Mouse (Mus musculus) heart, embryonic 12.5 days (tissue): ENCODE data around the gene Ms4a14. TPM values are rescaled to one million over a fixed set of nuclear protein-coding genes. Genes with fewer than 3 reads are reported as not detected.
"Not testable (repeated sequence)": the region's sequence is repeated elsewhere in the genome, so short reads cannot be mapped to it uniquely, and the experiment has no call there.

Experiments used
- ATAC-seq: fragments of 200-750 bp; cut with Nextera tagmentation; 2 replicates; pipeline ENCODE4 v1.8.0; 2017; ENCODE audit warnings: moderate TSS enrichment, moderate library complexity; ENCODE audit not compliant: insufficient number of reproducible peaks, low FRiP score
- H3K27ac ChIP-seq: fragments of 300-500 bp; sonication (generic); 2 replicates; pipeline ENCODE4 v1.5.1; 2016; ENCODE audit warnings: mild to moderate bottlenecking, moderate library complexity; ENCODE audit not compliant: poor library complexity, severe bottlenecking
- H3K27me3 ChIP-seq: fragments of 300-500 bp; sonication (generic); replicated peaks from 2 replicates; pipeline ENCODE4 v1.6.1; 2016; ENCODE audit warnings: mild to moderate bottlenecking, moderate library complexity
- H3K36me3 ChIP-seq: fragments of 300-500 bp; sonication (generic); 2 replicates; pipeline ENCODE4 v1.6.1; 2016; ENCODE audit warnings: mild to moderate bottlenecking, moderate library complexity
- H3K4me1 ChIP-seq: fragments of 300-500 bp; sonication (generic); replicated peaks from 2 replicates; pipeline ENCODE4 v1.6.1; 2016; ENCODE audit warnings: mild to moderate bottlenecking
- H3K4me2 ChIP-seq: fragments of 300-500 bp; sonication (generic); 2 replicates; pipeline ENCODE4 v1.6.1; 2016; ENCODE audit warnings: mild to moderate bottlenecking, moderate library complexity
- H3K4me3 ChIP-seq: fragments of 300-500 bp; sonication (generic); 2 replicates; pipeline ENCODE4 v1.5.1; 2016; ENCODE audit warnings: mild to moderate bottlenecking
- H3K9ac ChIP-seq: fragments of 300-500 bp; sonication (generic); 2 replicates; pipeline ENCODE4 v1.6.1; 2016; ENCODE audit warnings: mild to moderate bottlenecking, moderate library complexity
- H3K9me3 ChIP-seq: fragments of 300-500 bp; sonication (generic); replicated peaks from 2 replicates; pipeline ENCODE4 v1.6.1; 2016; ENCODE audit warnings: mild to moderate bottlenecking, moderate library complexity
- WGBS: fragments of 180-500 bp; shearing (Covaris S2); methylation state at CpG from one replicate; pipeline ENCODE4 v1.1.7; 2016; 5-methylcytosine and 5-hydroxymethylcytosine counted together
- polyA plus RNA-seq: library from polyadenylated mRNA; unstranded; fragments of >200 nt; fragmentation: Nextera tagmentation; extraction: Ambion mirVana; gene quantifications from 2 replicates; pipeline ENCODE4 v1.2.1, GENCODE M21; 2016

Gene Ms4a14
- polyA plus RNA-seq, 1 experiment from 2014 or later = not detected

GRCm38 (mm10) chr19:11299529-11299928, 14.7 kb downstream of the Ms4a14 start:
- not testable (repeated sequence) for H3K27me3 ChIP-seq, H3K36me3 ChIP-seq, H3K4me2 ChIP-seq, ATAC-seq, H3K9me3 ChIP-seq, H3K4me1 ChIP-seq, H3K4me3 ChIP-seq, H3K9ac ChIP-seq, H3K27ac ChIP-seq
- WGBS = 49% methylated on average over 4 of the region's 4 CpGs

GRCm38 (mm10) chr19:11298939-11299338, 15.3 kb downstream of the Ms4a14 start:
- Histone ChIP-seq H3K4me2 (no peak overlapping the region), H3K9me3 (no peaks in the 10 kb centered on the region), H3K9ac (no peak overlapping the region), H3K36me3 (no peaks in the 10 kb centered on the region), H3K27me3 (no peaks in the 10 kb centered on the region), H3K27ac (no peak overlapping the region), H3K4me1 (no peaks in the 10 kb centered on the region), H3K4me3 (no peak overlapping the region)
- 60% methylated on average over 2 of the region's 2 CpGs for WGBS
- ATAC-seq = no peak

- H3K9me3 ChIP-seq, H3K4me1 ChIP-seq, ATAC-seq, H3K27me3 ChIP-seq, H3K27ac ChIP-seq, H3K36me3 ChIP-seq, H3K9ac ChIP-seq: not testable (repeated sequence)
- peak overlapping the region; percentile 60 for H3K4me3 ChIP-seq
- peak overlapping the region; percentile 74 for H3K4me2 ChIP-seq
- WGBS = 7% methylated on average over 3 of the region's 3 CpGs
These were observed 20.6 kb downstream of the Ms4a14 start for GRCm38 (mm10) chr19:11293616-11294015.

- H3K9me3 ChIP-seq = no peaks in the 10 kb centered on the region
- H3K4me2 ChIP-seq = peak overlapping the region; percentile 74
- no peaks in the 10 kb centered on the region for H3K36me3 ChIP-seq
- H3K27ac ChIP-seq = no peak overlapping the region
- WGBS = 3% methylated on average over 12 of the region's 12 CpGs
- peak overlapping the region; percentile 56 for H3K9ac ChIP-seq
- ATAC-seq = no peak
- no peaks in the 10 kb centered on the region for H3K27me3 ChIP-seq
- peak overlapping the region; percentile 60 for H3K4me3 ChIP-seq
- no peaks in the 10 kb centered on the region for H3K4me1 ChIP-seq
These were observed 21.3 kb downstream of the Ms4a14 start for GRCm38 (mm10) chr19:11292990-11293389.

GRCm38 (mm10) chr19:11283773-11284172, 30.5 kb downstream of the Ms4a14 start, which contains the start of gene Ms4a5:
Gene Ms4a5, minus strand, starts transcription at chr19:11283873.
- no peaks in the 10 kb centered on the region for H3K9me3 ChIP-seq
- H3K9ac ChIP-seq = no peak within 1 kb of the TSS
- no peaks in the 10 kb centered on the region for H3K4me1 ChIP-seq
- H3K4me3 ChIP-seq = no peak within 1 kb of the TSS
- H3K4me2 ChIP-seq = no peak within 1 kb of the TSS
- H3K36me3 ChIP-seq = no peaks in the 10 kb centered on the region
- WGBS = 76% methylated on average over 2 of the region's 2 CpGs
- no peaks in the 10 kb centered on the region for H3K27me3 ChIP-seq
- no peak for ATAC-seq
- H3K27ac ChIP-seq = no peak within 1 kb of the TSS

- H3K9me3 ChIP-seq = no peaks in the 10 kb centered on the region
- H3K4me3 ChIP-seq = no peak overlapping the region
- H3K9ac ChIP-seq = no peak overlapping the region
- H3K27me3 ChIP-seq = no peaks in the 10 kb centered on the region
- no peak overlapping the region for H3K27ac ChIP-seq
- H3K36me3 ChIP-seq = no peaks in the 10 kb centered on the region
- ATAC-seq = no peak
- H3K4me2 ChIP-seq = no peak overlapping the region
- 79% methylated on average over 3 of the region's 3 CpGs for WGBS
- no peaks in the 10 kb centered on the region for H3K4me1 ChIP-seq
These were observed 34.0 kb downstream of the Ms4a14 start for GRCm38 (mm10) chr19:11280223-11280622.

- Histone ChIP-seq H3K4me1 (no peaks in the 10 kb centered on the region), H3K27me3 (no peaks in the 10 kb centered on the region), H3K4me3 (no peak overlapping the region), H3K27ac (no peak overlapping the region), H3K9me3 (no peaks in the 10 kb centered on the region), H3K36me3 (no peaks in the 10 kb centered on the region), H3K9ac (no peak overlapping the region), H3K4me2 (no peak overlapping the region)
- 62% methylated on average over 5 of the region's 5 CpGs for WGBS
- ATAC-seq = no peak
These were observed 37.8 kb downstream of the Ms4a14 start for GRCm38 (mm10) chr19:11276431-11276830.

GRCm38 (mm10) chr19:11266956-11267355, 47.3 kb downstream of the Ms4a14 start:
- no peak for ATAC-seq
- Histone ChIP-seq H3K27me3 (no peaks in the 10 kb centered on the region), H3K27ac (no peak overlapping the region), H3K36me3 (no peaks in the 10 kb centered on the region), H3K4me2 (no peak overlapping the region), H3K9me3 (no peaks in the 10 kb centered on the region), H3K4me3 (no peak overlapping the region), H3K4me1 (no peaks in the 10 kb centered on the region), H3K9ac (no peak overlapping the region)
- 58% methylated on average over 4 of the region's 4 CpGs for WGBS

- WGBS = 74% methylated on average over 8 of the region's 8 CpGs
- H3K27me3 ChIP-seq = no peaks in the 10 kb centered on the region
- no peaks in the 10 kb centered on the region for H3K4me1 ChIP-seq
- no peak within 1 kb of the TSS for H3K4me2 ChIP-seq
- H3K9ac ChIP-seq = no peak within 1 kb of the TSS
- no peaks in the 10 kb centered on the region for H3K9me3 ChIP-seq
- no peaks in the 10 kb centered on the region for H3K36me3 ChIP-seq
- H3K27ac ChIP-seq = no peak within 1 kb of the TSS
- H3K4me3 ChIP-seq = no peak within 1 kb of the TSS
- ATAC-seq = no peak
These were observed 48.0 kb downstream of the Ms4a14 start, which contains the start of gene Ms4a1 for GRCm38 (mm10) chr19:11266052-11266845. Gene Ms4a1, minus strand, starts transcription at chr19:11266241.

- no peak for ATAC-seq
- H3K4me2 ChIP-seq = no peak overlapping the region
- no peaks in the 10 kb centered on the region for H3K36me3 ChIP-seq
- no peak overlapping the region for H3K9ac ChIP-seq
- H3K4me3 ChIP-seq = no peak overlapping the region
- H3K4me1 ChIP-seq = no peaks in the 10 kb centered on the region
- H3K27ac ChIP-seq = no peak overlapping the region
- no peaks in the 10 kb centered on the region for H3K27me3 ChIP-seq
- H3K9me3 ChIP-seq = no peaks in the 10 kb centered on the region
- 78% methylated on average over 9 of the region's 9 CpGs for WGBS
These were observed 49.6 kb downstream of the Ms4a14 start for GRCm38 (mm10) chr19:11264602-11265185.

GRCm38 (mm10) chr19:11263549-11263948, 50.7 kb downstream of the Ms4a14 start:
- Histone ChIP-seq H3K27ac (no peak overlapping the region), H3K36me3 (no peaks in the 10 kb centered on the region), H3K9me3 (no peaks in the 10 kb centered on the region), H3K27me3 (no peaks in the 10 kb centered on the region), H3K9ac (no peak overlapping the region), H3K4me1 (no peaks in the 10 kb centered on the region), H3K4me2 (no peak overlapping the region), H3K4me3 (no peak overlapping the region)
- ATAC-seq = no peak
- WGBS = 65% methylated on average over 3 of the region's 3 CpGs
